Mouse (Mus musculus) ES-E14 (cell line): ENCODE results near the gene Tmcc1. TPM values are rescaled to one million over a fixed set of nuclear protein-coding genes. Genes with fewer than 3 reads are reported as not detected.

Experiments used
- DNase-seq: peaks from one replicate; pipeline ENCODE4 v3.0.0-alpha.2; 2013; ENCODE audit warnings: low read depth, low spot score
- H3K27ac ChIP-seq: 2 replicates; pipeline ENCODE4 v1.5.1; 2012; ENCODE audit warnings: low read depth, mild to moderate bottlenecking, low read length, moderate library complexity, mixed read lengths; ENCODE audit not compliant: poor library complexity, insufficient read depth, severe bottlenecking
- H3K36me3 ChIP-seq: 2 replicates; pipeline ENCODE4 v1.6.1; 2012; ENCODE audit warnings: mild to moderate bottlenecking, low read length, moderate library complexity, mixed read lengths; ENCODE audit not compliant: control insufficient read depth, poor library complexity, insufficient read depth, severe bottlenecking
- H3K4me1 ChIP-seq, 2 experiments: fragments of 150-350 bp in 1 of 2; sonication (generic) in 1 of 2; 2 replicates each; pipeline ENCODE4 v1.6.1; 2012; ENCODE audit warnings: low read length in 2 of 2, mild to moderate bottlenecking in 1 of 2, mixed read lengths in 1 of 2; ENCODE audit not compliant: control insufficient read depth in 2 of 2, insufficient read depth in 2 of 2, poor library complexity in 1 of 2
- H3K4me3 ChIP-seq, 2 experiments: fragments of 150-350 bp in 1 of 2; sonication (generic) in 1 of 2; 2 replicates each; pipeline ENCODE4 v1.5.1; 2012; ENCODE audit warnings: low read length in 2 of 2, low read depth in 1 of 2, mild to moderate bottlenecking in 1 of 2, mixed read lengths in 1 of 2; ENCODE audit not compliant: insufficient read depth in 1 of 2, poor library complexity in 1 of 2, severe bottlenecking in 1 of 2
- H3K9ac ChIP-seq: 2 replicates; pipeline ENCODE4 v1.6.1; 2012; ENCODE audit warnings: low read depth, mild to moderate bottlenecking, low read length, mixed read lengths; ENCODE audit not compliant: poor library complexity, insufficient read depth, severe bottlenecking
- H3K9me3 ChIP-seq: fragments of 150-350 bp; sonication (generic); 2 replicates; pipeline ENCODE4 v1.6.1; 2012; ENCODE audit warnings: low read depth, mild to moderate bottlenecking, low read length; ENCODE audit not compliant: control insufficient read depth, insufficient read depth
- CHD2 ChIP-seq: IDR thresholded peaks from 2 replicates; pipeline ENCODE4 v1.6.1; 2014; ENCODE audit warnings: mild to moderate bottlenecking, low read depth, low read length, inconsistent platforms
- HCFC1 ChIP-seq: IDR thresholded peaks from 2 replicates; pipeline ENCODE4 v1.6.1; 2012; ENCODE audit warnings: low read length, inconsistent platforms, borderline replicate concordance; ENCODE audit not compliant: insufficient read depth
- MAFK ChIP-seq: IDR thresholded peaks from 2 replicates; pipeline ENCODE4 v1.6.1; 2014; ENCODE audit warnings: mild to moderate bottlenecking, low read depth, low read length, inconsistent platforms; ENCODE audit not compliant: insufficient read depth
- ZC3H11A ChIP-seq: IDR thresholded peaks from 2 replicates; pipeline ENCODE4 v1.6.1; 2012; ENCODE audit warnings: low read depth, mild to moderate bottlenecking, inconsistent platforms, low read length, borderline replicate concordance
- ZNF384 ChIP-seq: IDR thresholded peaks from 2 replicates; pipeline ENCODE4 v1.6.1; 2012; ENCODE audit warnings: low read depth, low read length, inconsistent platforms
- in situ Hi-C, 2 experiments: fragments of 600-800 bp; cut with MboI; formaldehyde crosslinking; loops; one replicate each; pipeline ENCODE4 v1.15.1; 2025; ENCODE audit warnings: low sequenced_read_pairs in 2 of 2, inconsistent platforms in 1 of 2; ENCODE audit not compliant: unreplicated experiment in 2 of 2
- total RNA-seq: library from RNA; depleted of rRNA; stranded (reverse); fragments of 300-350 nt; gene quantifications from 2 replicates; pipeline ENCODE4 v1.2.3, GENCODE M21; 2012

Tmcc1 gene
- total RNA-seq, 1 experiment, result 29.3 TPM

GRCm38 (mm10) chr6:115983306-115984038 is 209.8 kb downstream of the Tmcc1 start:
- H3K36me3 ChIP-seq, result no peaks in the 10 kb centered on the region
- in situ Hi-C loops, result no loop called here
- no peak overlapping the region for H3K4me3 ChIP-seq
- TF ChIP-seq ZNF384 (peak; percentile 37; the same call in 1 of the 2 replicates), MAFK (no peak), HCFC1 (no peak), CHD2 (no peak)
- H3K4me1 ChIP-seq, result no peaks in the 10 kb centered on the region
- no peak overlapping the region for H3K27ac ChIP-seq
- no peak for DNase-seq
- H3K9me3 ChIP-seq, result no peaks in the 10 kb centered on the region
- H3K9ac ChIP-seq, result no peak overlapping the region

- DNase-seq, result no peak
- Histone ChIP-seq H3K4me3 (no peak overlapping the region), H3K9ac (no peak overlapping the region), H3K27ac (no peak overlapping the region), H3K36me3 (no peaks in the 10 kb centered on the region), H3K4me1 (no peaks in the 10 kb centered on the region), H3K9me3 (no peaks in the 10 kb centered on the region)
- no peak for TF ChIP-seq ZC3H11A
- no peak for TF ChIP-seq MAFK
- TF ChIP-seq HCFC1, result no peak
- TF ChIP-seq ZNF384, result no peak
- TF ChIP-seq CHD2, result no peak
- in situ Hi-C loops, result no loop called here
Observed at GRCm38 (mm10) chr6:115982889-115983288, 210.4 kb downstream of the Tmcc1 start.

DNA sequence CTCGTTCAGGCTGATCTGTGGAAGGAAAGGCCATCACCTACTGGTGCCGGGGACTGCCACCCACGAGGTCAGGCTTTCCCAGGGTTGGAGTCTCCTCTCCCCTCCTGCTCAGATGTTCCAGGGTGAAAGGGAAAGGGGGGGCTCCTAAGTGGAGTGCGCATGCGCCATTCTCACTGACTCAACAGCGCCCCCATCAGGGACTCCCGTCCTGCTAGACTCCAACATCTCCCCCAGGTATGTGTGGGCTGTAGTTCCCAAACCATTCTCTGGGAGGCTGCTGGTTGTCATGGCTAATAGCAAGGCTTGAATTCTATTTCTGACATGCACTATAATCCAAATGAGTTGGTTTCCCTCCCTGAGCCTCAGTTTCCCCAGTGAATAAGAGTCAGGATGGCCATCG is 214.7 kb downstream of the Tmcc1 start:
- peak; percentile 19 for DNase-seq
- H3K36me3 ChIP-seq, result no peaks in the 10 kb centered on the region
- in situ Hi-C loops, result no loop called here
- no peak overlapping the region for H3K4me3 ChIP-seq
- no peaks in the 10 kb centered on the region for H3K4me1 ChIP-seq
- no peaks in the 10 kb centered on the region for H3K9me3 ChIP-seq
- H3K9ac ChIP-seq, result no peak overlapping the region
- no peak for TF ChIP-seq MAFK
- no peak for TF ChIP-seq ZNF384
- no peak for TF ChIP-seq ZC3H11A
- no peak for TF ChIP-seq HCFC1
- TF ChIP-seq CHD2, result no peak
- H3K27ac ChIP-seq, result no peak overlapping the region

- no peaks in the 10 kb centered on the region for H3K9me3 ChIP-seq
- H3K4me3 ChIP-seq, result no peak overlapping the region
- no peaks in the 10 kb centered on the region for H3K36me3 ChIP-seq
- in situ Hi-C loops, result no loop called here
- no peaks in the 10 kb centered on the region for H3K4me1 ChIP-seq
- TF ChIP-seq ZC3H11A (no peak), HCFC1 (no peak), CHD2 (no peak), MAFK (no peak), ZNF384 (no peak)
- DNase-seq, result no peak
- no peak overlapping the region for H3K9ac ChIP-seq
- H3K27ac ChIP-seq, result no peak overlapping the region
Observed at GRCm38 (mm10) chr6:115977810-115978209, 215.5 kb downstream of the Tmcc1 start.
